Mouse (Mus musculus) mouse embryonic stem cell (cell line): ENCODE data around the gene Tob2.

Experiments
- in situ Hi-C, 2 experiments: fragments of 300-500 bp; cut with MboI; formaldehyde crosslinking; loops; 1 replicate in 1 of 2; 3 replicates in 1 of 2; pipeline ENCODE4 v1.14.3; 2019 to 2020; ENCODE audit warnings: low sequenced_read_pairs in 2 of 2, low pct_unique_long_range_greater_than_20kb in 1 of 2, mixed read lengths in 1 of 2; ENCODE audit not compliant: unreplicated experiment in 1 of 2

Gene Tob2

GRCm38 (mm10) chr15:81858517-81859329 lies at the start of gene Tob2:
Gene Tob2, minus strand, starts transcription at chr15:81858796.
- in situ Hi-C loops = no loop called here

DNA sequence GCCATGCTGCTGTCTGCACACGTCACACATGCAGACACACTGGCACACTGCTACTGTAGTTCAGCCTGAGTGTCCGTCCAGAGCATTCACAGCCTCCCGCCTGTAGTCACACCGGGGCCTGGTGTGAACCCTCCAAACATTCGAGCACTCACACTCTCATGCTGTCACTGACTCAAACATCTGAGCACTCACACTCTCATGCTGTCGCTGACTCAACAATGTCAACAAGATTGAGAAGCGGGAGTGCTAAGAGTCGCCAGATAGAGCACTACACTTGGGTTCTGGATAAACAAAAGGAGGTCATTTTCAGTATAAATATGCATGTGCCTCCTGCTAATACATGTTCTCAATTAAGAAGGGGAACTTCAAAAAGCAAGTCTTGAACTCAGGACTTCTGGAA lies 49.4 kb upstream of the Tob2 start:
- in situ Hi-C loops = loop anchor here (5.0 kb wide), 1 partner anchor 76 kb away; no protein-coding TSS in a partner anchor

DNA sequence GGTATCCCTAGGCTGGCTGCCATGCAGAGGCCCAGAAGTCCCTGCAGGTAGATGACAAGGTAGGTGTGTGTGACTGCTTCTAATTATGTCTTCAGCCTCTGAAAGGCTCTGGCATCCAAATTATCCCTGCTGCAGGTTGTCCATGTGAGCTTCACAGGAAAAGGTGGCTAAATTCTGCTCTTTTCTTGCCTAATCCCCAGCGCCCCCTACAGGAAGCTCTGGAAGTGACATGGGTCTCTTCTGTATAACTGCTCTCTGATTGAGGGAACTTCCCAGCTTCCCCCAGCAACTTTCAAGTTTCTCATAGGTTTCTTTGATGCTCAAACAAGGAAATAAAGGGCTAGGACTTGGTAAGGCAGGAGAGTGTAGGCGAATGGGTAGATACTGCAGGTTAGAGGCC lies 46.3 kb upstream of the Tob2 start:
- in situ Hi-C loops = loop anchor here (5.0 kb wide), 1 partner anchor 73 kb away; no protein-coding TSS in a partner anchor

DNA sequence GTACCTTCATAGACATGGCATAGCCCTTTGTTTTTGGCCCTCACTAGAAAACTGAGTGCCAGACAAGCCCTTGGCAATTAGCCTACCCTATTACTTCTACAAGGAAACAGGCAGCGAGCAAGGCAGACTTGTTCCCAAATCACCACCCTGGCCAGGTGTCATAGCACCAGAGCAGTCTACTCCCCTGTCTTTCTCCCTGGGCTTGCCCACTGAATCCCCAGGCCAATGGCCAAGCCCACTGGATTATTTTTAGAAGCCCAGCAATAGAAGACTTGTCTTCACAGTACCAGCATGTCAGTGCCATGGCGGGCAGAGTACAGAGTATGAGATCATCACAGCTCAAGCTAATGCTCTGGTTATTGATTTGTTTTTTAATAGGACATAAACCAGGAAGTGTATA lies 40.2 kb upstream of the Tob2 start:
- in situ Hi-C loops = no loop called here

GRCm38 (mm10) chr15:81897607-81898285 lies 39.1 kb upstream of the Tob2 start:
- in situ Hi-C loops = no loop called here

DNA sequence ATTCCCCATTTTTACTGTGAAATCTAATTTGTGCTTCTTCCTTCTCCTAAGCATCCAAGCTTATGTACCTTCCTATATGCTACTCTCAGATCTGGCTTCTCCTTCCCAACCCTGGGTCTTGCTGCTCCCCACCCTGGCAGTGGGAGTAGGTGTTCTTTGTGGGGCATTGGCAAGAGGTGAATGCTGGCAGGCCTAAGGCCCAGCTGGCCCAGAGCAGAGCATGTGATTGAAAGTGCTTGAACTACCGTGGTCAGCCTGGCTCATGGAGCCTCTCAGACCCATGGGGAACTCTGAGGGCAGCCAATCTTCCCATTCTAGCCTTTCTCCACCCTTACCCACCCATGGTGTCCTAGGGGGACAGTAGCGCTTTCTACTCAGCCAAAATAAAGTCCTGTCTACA lies 37.8 kb upstream of the Tob2 start:
- in situ Hi-C loops = no loop called here

GRCm38 (mm10) chr15:81894002-81894401 lies 35.4 kb upstream of the Tob2 start:
- in situ Hi-C loops = no loop called here

DNA sequence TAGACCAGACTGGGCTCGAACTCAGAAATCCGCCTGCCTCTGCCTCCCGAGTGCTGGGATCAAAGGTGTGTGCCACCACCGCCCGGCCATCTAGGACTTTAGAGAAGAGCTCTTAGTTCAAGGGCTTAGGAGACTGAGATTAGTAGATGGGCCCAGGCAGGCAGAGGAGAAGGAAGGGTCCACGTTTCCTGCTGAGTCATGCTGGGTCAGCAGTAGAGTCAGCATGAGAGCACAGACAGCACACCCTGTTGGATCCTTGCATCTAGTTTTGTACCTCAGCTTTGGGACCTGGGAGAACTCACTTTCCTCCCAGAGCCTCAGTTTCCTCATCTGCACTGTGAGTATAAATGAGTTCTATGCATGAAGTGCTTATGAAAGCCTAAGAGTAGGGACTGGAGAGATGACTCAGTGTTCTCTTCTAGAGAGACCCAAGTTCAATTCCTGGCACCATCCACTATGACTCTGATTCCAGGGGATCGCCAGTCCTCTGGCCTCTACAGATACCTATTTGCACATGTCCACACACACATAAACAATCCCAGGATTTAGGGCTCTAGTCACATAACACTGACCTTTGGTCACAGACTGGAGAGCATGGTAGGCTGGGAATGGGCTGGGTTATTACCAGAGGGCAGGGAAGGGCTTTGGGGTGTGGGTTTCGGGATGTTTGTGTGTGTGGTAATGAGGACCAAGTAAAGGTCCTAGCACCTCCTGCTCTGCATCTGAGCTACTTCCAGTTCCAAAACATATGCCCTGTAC lies 33.4 kb upstream of the Tob2 start:
- in situ Hi-C loops = no loop called here

GRCm38 (mm10) chr15:81891140-81891802 lies 32.7 kb upstream of the Tob2 start:
- in situ Hi-C loops = no loop called here

GRCm38 (mm10) chr15:81889175-81889574 lies 30.6 kb upstream of the Tob2 start:
- in situ Hi-C loops = no loop called here

- in situ Hi-C loops = no loop called here
Observed at GRCm38 (mm10) chr15:81886795-81887550, 28.4 kb upstream of the Tob2 start.

- in situ Hi-C loops = no loop called here
Observed at GRCm38 (mm10) chr15:81885418-81885934, 26.9 kb upstream of the Tob2 start.

DNA sequence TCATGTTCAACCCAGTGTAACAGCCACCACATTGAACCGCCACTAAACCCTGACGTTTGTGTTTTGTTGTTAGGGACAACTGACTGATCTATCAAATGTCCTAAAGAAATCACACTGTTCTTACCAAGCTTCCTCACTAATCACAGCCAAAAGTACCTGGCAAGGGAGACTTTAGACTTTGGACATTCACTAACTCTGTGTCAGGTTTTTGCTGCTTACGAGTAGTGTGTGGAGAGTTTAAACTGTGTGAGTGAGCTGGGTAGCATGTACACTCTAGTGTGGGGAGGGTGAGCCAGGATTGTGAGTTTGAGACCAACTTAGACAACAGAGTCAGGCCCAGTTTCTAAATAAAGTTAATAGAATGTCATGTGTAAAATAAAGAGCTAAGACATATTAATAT lies 23.8 kb upstream of the Tob2 start:
- in situ Hi-C loops = no loop called here

DNA sequence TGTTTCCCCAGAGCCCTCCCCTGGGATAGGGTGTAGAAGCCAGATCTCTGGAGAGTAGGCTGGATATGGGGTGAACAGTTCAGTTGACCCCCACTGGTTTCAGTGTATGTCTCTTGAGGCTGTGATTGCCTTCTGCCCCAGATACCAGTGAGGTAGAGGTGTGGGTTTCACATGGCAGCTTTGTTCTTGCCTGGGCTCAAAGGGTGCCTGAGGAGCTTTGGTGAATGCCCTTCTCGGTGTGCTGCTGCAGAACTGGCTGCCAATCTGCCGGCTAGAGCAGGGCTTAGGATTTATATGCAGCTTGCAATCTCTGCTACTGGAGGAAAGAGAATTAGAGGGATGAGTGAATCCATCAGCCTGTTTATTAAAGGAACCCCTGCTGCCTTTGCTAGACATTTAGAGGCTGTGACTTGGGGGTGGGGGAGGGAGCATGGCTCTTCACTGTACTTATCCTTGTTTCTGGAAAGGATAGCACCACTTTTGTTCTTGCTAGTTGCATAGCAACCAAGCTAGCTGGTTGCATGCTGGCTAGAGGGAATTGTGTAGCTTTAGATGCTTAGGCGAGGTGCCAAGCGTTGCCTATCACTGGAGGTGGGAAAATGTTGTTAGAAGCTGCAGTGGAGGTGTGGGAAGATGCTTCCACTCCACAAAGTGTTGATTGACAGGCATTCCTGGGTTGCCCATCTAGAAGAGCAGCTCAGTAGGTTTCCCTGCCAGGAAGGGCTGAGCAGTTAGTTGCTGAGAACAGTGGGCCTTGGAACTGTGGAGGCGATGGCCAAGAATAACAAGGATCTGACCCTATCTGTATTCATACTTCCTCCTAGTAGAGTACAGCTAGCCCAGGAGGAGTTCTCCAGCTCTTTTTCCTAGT lies 21.2 kb upstream of the Tob2 start:
- in situ Hi-C loops = no loop called here

- in situ Hi-C loops = no loop called here
Observed at GRCm38 (mm10) chr15:81872262-81873136, 13.9 kb upstream of the Tob2 start, which contains the start of gene Aco2. Gene Aco2, plus strand, starts transcription at chr15:81872309.

DNA sequence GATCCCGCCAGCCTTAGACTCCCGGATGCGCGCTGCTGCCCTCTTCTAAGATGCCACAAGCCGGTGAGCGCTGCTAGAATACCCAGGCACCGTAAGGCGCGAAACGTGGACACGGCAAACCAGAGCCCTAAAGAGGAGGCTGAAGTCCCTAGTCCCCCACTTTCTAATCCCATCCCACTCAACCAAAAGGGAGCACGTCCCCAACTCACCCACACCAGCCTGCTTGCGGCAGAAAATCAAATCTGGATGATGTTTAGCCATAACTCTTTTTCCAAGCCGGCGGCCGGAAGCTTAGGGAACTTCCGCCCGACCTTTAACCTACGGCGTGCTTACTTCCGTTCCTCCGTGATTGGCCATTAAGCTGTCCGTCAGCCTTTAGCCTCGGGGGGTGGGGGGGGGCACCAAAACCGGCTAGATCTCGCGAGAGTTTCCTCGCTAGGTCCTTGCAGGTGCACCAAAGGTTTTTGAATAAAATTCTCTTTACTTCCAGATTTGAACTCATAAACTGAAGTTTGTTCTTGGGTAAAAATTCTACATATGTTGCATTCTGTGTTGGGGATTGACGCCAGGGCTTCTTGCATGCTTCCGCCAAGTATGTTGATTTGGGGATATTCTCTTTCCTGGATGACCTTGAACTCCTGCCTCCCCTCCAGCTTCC lies 13.1 kb upstream of the Tob2 start, which contains the start of gene Phf5a:
Phf5a (minus strand) TSS at position 308 of the 658 bp plus-strand sequence.
- in situ Hi-C loops = no loop called here
